Mouse (Mus musculus): ENCODE measurements around the gene Egflam. TPM values are rescaled to one million over a fixed set of nuclear protein-coding genes. Genes with fewer than 3 reads are reported as not detected.

Gene Egflam
- polyA plus RNA-seq (2015; fragmentation: Nextera tagmentation; extraction: Ambion mirVana), result 14.3 and 15.0 TPM in 2 replicates

DNA sequence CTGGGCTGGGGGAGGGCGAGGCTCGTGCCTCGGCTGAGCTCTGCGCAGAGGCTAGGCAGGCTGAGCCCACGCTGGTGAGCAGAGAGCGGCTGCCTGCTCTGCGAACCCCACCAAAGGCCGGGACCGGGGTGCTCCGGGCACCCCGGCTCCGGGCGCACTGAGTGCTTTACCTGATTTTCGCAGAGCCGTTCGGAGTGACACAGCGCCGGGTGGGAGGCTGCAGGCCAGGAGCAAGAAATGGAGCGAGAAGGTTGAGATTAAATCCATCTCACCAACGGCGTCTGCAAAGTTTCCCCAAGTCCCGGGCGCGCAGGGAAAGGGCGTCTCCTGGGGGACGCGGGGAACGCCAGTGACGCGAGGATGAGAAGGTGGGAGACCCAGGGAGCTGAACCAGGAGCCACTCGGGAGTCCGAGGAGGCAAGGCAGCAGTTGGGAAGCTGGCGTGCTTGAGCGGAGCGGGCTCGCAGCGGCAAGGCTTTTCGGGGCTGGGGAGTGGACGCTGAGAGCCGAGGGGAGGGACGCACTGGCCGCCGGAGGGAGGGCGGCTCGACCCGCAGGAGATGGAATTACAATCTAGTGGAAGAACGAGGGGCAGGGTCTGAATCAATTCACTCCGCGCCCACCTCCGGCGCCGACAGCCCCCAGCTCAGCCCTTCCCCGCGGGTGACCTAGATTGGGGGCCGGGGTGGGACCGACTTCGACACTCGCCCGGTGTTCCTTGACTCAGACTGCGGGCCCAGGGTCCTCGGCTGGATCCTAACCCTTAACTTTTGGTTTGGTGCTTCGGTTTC, at the start of gene Egflam:
Gene Egflam, minus strand, starts transcription at position 578 of the 791 bp plus-strand sequence.
- DNase-seq (ENCODE audit: low spot score) (peak; percentile 77), ATAC-seq (replicated peaks; ENCODE audit: low FRiP score, low read depth) (peak; percentile 65)
- no peaks in the 10 kb centered on the region for H3K9me3 ChIP-seq (replicated peaks; ENCODE audit: low read length)
- H3K4me1 ChIP-seq (replicated peaks; ENCODE audit: insufficient read depth, low read length), result 0 out of 2 replicates have a peak, but pooled peaks cover 6% of the 10 kb centered on the region
- H3K36me3 ChIP-seq (ENCODE audit: insufficient read depth, low read length), result no peaks in the 10 kb centered on the region
- peak within 1 kb of the TSS; percentile 71 for H3K4me3 ChIP-seq (replicated peaks; ENCODE audit: low read depth, low read length)
- no peak for TF ChIP-seq CTCF (IDR thresholded peaks at IDR 0.05; ENCODE audit: low read depth)
- peak within 1 kb of the TSS; percentile 93 for H3K4me2 ChIP-seq (ENCODE audit: low read length)
- under 1% methylated on average over 61 of the region's 62 CpGs for WGBS
- H3K9ac ChIP-seq (ENCODE audit: low read depth, low read length), result peak within 1 kb of the TSS; percentile 66
- H3K27me3 ChIP-seq (ENCODE audit: insufficient read depth, low read length), result no peaks in the 10 kb centered on the region
- H3K27ac ChIP-seq, result peak within 1 kb of the TSS; percentile 76

DNA sequence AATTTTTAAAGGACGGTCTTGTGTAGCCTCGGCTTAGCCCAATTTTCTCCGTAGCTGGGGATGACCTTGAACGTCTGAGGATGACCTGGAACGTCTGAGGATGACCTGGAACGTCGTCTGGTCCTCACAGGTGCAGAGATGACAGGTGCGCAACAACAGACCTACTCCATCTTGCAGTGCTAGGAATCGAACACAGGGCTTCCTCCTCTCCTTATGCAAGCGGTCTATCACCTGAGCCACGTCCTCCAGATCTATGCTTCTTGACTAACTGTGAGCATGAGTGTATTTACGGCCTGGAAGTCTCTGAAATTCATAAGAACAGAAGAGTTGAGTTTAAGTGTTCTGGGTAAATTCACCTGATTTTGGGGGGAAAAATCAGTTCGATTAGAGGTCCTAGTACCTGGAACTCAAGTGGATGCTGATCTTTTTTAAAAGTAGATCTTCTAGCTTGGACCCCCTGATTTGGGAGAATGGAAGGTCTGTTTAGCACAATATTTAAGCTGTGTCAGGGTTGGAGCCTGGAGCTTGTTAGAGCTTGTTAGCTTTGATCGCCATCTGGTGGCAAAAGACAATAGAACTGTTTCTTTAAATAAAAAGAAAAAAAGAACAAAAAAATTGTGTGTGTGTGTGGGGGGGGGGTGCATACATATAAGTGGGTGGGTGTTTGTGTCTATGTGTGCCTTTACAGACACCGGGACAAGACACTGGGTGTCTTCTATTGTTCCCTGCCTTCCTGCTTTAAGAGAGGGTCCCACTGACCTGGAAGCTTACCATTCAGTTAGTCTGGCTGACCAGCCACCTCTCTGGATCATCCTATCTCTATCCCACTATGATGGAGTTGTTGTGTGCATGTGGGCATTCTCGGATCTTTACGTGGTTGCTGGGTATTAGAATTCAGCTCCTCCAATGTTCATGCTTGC, 45.5 kb upstream of the Egflam start:
- DNase-seq (ENCODE audit: low spot score), result peak; percentile 86
- H3K36me3 ChIP-seq (ENCODE audit: insufficient read depth, low read length), result no peaks in the 10 kb centered on the region
- H3K4me2 ChIP-seq (ENCODE audit: low read length), result no peak overlapping the region
- H3K9ac ChIP-seq (ENCODE audit: low read depth, low read length), result no peak overlapping the region
- no peak for ATAC-seq (replicated peaks; ENCODE audit: low FRiP score, low read depth)
- WGBS, result 63% methylated on average over 17 of the region's 17 CpGs
- TF ChIP-seq CTCF (IDR thresholded peaks at IDR 0.05; ENCODE audit: low read depth), result peak; percentile 74
- H3K27ac ChIP-seq, result no peak overlapping the region
- no peaks in the 10 kb centered on the region for H3K9me3 ChIP-seq (replicated peaks; ENCODE audit: low read length)
- no peaks in the 10 kb centered on the region for H3K4me1 ChIP-seq (replicated peaks; ENCODE audit: insufficient read depth, low read length)
- H3K4me3 ChIP-seq (replicated peaks; ENCODE audit: low read depth, low read length), result no peak overlapping the region
- H3K27me3 ChIP-seq (ENCODE audit: insufficient read depth, low read length), result no peaks in the 10 kb centered on the region

DNA sequence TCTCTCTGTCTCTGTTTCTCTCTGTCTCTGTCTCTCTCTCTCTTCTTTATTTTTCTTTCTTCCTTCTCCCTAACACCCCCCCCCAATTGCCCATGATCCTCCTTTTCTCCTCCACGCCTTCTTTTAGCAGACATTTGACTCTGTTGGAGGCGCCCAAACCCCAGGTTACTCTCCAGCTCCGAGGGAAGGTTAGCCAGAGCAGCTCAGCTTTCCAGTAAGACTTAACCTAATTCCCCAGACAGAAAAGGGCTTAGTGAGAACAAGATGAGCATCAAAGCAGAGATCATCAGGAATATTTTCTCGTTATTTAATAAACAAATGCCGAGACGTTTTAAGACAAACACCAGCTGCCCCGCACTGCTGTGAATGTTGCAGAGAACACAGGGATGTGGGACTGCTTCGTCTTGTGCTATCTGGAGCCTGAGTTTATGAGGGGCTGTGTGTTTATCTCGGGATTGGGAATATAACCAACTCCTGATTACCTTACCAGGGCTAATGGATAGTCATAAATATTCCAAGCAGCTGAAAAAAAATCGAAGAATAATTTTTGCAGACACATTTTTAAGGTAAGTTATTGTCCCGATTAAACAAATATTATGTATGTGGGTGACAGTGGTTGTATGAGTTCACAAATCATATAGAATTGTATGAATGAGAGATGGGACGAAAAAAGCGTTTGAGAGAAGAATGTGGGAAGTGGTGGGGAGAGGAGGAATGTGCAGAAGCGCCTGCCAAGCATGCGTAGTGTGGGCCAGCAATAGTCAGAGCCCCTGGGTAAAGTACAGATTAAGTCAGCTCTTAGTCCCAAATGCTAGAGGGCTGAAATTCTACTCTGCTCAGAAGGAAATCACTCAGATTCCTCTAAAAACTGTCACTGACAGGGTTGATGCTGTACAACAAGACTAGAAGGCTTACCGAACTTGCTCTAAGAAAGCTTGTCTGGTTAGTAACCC, 44.2 kb upstream of the Egflam start:
- no peak for TF ChIP-seq CTCF (IDR thresholded peaks at IDR 0.05; ENCODE audit: low read depth)
- Histone ChIP-seq H3K4me1 (replicated peaks; ENCODE audit: insufficient read depth, low read length) (no peaks in the 10 kb centered on the region), H3K9me3 (replicated peaks; ENCODE audit: low read length) (no peaks in the 10 kb centered on the region), H3K36me3 (ENCODE audit: insufficient read depth, low read length) (no peaks in the 10 kb centered on the region), H3K4me3 (replicated peaks; ENCODE audit: low read depth, low read length) (no peak overlapping the region), H3K4me2 (ENCODE audit: low read length) (no peak overlapping the region), H3K27ac (no peak overlapping the region), H3K9ac (ENCODE audit: low read depth, low read length) (no peak overlapping the region), H3K27me3 (ENCODE audit: insufficient read depth, low read length) (no peaks in the 10 kb centered on the region)
- DNase-seq (ENCODE audit: low spot score) (peak; percentile 61), ATAC-seq (replicated peaks; ENCODE audit: low FRiP score, low read depth) (no peak)
- 58% methylated on average over 16 of the region's 16 CpGs for WGBS

DNA sequence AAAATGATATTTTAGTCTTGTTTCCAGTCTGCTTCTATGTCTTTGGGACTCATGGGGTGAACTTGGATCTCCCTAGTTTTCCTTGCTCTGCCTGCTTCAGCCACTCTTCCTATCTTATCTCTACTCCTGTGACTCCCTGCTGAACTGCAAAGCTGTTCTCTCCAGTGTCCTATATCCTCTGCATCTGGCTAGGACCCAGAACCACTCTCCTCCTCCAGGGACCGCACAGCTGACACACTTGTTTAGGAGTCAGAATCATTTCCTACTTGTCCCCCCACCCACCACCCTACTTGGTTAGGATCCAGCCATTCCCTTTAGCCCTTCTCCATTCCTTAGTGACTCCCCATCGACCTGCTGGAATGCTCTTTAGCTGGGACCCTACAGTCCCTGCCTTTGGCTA, 26.1 kb upstream of the Egflam start:
- H3K27ac ChIP-seq, result no peak overlapping the region
- TF ChIP-seq CTCF (IDR thresholded peaks at IDR 0.05; ENCODE audit: low read depth), result no peak
- ATAC-seq (replicated peaks; ENCODE audit: low FRiP score, low read depth) (no peak), DNase-seq (ENCODE audit: low spot score) (no peak)
- no peaks in the 10 kb centered on the region for H3K36me3 ChIP-seq (ENCODE audit: insufficient read depth, low read length)
- no peak overlapping the region for H3K4me2 ChIP-seq (ENCODE audit: low read length)
- WGBS, result 81% methylated on average over 2 of the region's 2 CpGs
- H3K4me3 ChIP-seq (replicated peaks; ENCODE audit: low read depth, low read length), result no peak overlapping the region
- H3K9ac ChIP-seq (ENCODE audit: low read depth, low read length), result no peak overlapping the region
- H3K27me3 ChIP-seq (ENCODE audit: insufficient read depth, low read length), result no peaks in the 10 kb centered on the region
- H3K4me1 ChIP-seq (replicated peaks; ENCODE audit: insufficient read depth, low read length), result no peaks in the 10 kb centered on the region
- no peaks in the 10 kb centered on the region for H3K9me3 ChIP-seq (replicated peaks; ENCODE audit: low read length)

DNA sequence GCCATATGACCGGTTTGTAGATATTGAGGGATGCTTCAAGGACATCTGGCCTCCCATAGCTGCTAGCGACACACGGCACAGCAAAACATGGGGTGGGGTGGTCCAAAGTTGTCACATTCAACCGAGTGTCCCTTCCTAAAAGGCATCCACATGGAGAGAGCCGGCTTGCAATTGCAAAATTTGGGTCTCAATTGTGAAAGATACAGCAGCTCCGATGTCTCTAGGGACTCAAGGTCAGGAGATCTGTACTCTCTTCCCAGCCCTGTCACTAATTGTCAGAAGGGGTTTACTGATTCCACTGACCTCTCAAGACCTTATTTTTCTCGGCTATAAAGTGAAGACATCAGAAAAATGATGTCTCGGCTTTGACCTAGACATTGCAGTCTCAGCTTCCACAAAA, 6.3 kb upstream of the Egflam start:
- Histone ChIP-seq H3K4me3 (replicated peaks; ENCODE audit: low read depth, low read length) (no peak overlapping the region), H3K27ac (no peak overlapping the region), H3K36me3 (ENCODE audit: insufficient read depth, low read length) (no peaks in the 10 kb centered on the region), H3K4me1 (replicated peaks; ENCODE audit: insufficient read depth, low read length) (no peaks in the 10 kb centered on the region), H3K27me3 (ENCODE audit: insufficient read depth, low read length) (no peaks in the 10 kb centered on the region), H3K4me2 (ENCODE audit: low read length) (no peak overlapping the region), H3K9ac (ENCODE audit: low read depth, low read length) (no peak overlapping the region), H3K9me3 (replicated peaks; ENCODE audit: low read length) (no peaks in the 10 kb centered on the region)
- no peak for TF ChIP-seq CTCF (IDR thresholded peaks at IDR 0.05; ENCODE audit: low read depth)
- DNase-seq (ENCODE audit: low spot score) (no peak), ATAC-seq (replicated peaks; ENCODE audit: low FRiP score, low read depth) (no peak)
- 71% methylated on average over 8 of the region's 8 CpGs for WGBS

All from kidney, postnatal 0 days (tissue).